Mouse (Mus musculus): ENCODE data around the gene Crebrf.

DNA sequence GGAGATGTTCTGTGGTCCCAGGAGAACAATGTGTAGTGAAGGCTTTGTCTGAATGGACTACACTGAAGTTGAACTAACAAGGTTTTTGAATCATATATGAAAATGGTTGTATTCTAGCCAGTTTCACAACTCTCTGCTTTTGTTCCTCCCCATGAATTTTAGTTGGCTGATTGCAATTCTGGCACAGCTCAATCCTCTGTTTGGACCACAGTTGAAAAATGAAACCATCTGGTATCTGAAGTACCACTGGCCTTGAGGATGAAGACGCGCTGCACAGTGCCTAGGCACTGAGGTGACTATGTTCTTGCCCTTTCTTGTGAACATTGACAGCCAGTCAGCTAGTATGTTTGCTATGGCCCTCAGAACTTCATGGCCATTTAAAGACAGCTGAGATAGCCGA, 20.3 kb upstream of the Crebrf start:
- no peak for TF ChIP-seq CTCF (IDR thresholded peaks at IDR 0.05; ENCODE audit: low read depth)
- no peak for TF ChIP-seq EP300 (IDR thresholded peaks at IDR 0.05; ENCODE audit: low read depth)

Data from liver, postnatal 0 days (tissue).